Mouse (Mus musculus): ENCODE results near the gene Nfyc.
A peak's percentile ranks its signal among the peaks of the same experiment; 100 is the strongest.

Nfyc gene

DNA sequence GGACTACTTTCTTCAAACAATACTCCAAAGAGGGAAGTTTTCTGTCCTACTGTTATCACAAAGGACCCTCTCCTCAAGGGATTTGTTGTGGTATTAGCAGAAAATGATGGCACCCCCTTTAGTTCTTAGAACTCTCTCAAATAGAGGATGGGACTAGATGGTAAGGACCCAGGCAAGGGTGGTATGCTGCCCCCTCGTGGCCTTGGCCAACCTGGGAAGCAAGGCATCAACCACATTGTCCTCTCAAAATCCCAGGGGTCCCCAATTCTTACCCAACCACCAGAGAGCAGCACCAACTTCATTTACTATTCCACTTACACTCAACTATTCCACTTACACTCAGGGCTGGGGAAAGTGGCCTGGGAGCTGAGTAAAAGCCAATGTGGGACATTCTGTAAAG lies 76.1 kb downstream of the Nfyc start:
- DNase-seq (ENCODE audit: low read depth, low spot score), result no peak

DNA sequence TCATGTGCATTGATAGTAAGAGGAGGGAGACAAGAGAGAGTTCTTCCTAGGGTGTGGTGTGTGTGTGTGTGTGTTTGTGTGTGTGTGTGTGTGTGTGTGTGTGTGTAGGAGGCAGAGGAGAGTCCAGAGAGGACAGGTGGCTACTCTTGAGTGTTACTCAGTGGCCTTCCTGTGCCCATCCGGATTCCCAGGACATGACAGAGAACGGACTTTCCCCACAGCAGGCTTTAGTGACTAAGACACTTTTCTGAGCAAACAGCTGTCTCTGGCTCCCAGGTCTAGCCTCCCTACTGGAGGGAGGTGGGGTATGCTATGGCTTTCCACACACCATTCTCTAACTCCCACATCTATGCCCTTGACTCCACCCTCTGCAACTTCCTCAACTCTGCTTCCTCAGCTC lies 81.8 kb downstream of the Nfyc start:
- no peak for DNase-seq (ENCODE audit: low read depth, low spot score)

DNA sequence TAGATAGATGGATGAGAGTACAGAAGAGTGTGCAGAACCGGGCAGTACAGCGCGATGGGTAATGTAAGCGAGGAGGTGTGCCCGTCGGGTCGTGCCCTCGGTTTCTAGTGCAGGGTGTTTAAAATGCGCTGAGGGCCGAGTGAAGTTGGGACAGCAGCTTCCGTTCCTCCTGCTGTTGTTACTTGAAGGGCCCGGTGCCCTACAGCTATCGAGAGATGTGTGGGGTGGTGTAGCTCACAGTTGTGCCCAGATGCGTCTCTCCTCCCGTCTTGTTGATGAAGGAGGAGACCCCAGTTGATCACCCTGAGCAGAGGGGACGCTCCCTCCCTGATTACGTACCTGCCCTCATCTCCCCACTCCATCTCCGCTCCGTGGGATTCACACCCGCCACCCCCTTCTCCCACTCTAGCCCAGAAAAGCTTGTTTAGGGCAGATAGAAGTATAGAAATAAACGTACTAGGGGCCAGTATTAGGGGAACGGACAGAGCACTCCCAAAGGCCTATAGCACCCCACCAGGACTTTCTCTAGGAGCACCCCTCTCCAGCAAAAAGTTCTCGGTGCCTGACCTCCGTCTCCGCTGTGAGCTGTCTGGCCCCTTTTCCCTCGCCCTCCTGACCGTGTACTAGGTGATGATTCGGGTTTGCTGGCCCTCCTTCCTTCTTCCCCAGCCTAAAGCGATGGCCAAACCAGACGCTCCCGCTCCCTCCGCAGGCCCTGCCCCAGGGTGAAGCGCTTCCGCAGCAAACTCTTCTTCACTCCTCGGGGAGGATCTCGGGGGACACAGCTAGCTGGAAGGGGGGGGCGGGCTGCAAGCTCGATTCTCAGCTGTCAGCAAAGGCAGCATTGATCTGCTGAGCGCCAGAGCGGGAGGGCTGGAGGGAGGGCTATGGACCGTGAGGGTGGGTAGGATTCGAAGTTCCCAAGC lies 83.2 kb downstream of the Nfyc start, which contains the start of gene Kcnq4:
Gene Kcnq4, minus strand, starts transcription at position 672 of the 926 bp plus-strand sequence.
- DNase-seq (ENCODE audit: low read depth, low spot score), result no peak

DNA sequence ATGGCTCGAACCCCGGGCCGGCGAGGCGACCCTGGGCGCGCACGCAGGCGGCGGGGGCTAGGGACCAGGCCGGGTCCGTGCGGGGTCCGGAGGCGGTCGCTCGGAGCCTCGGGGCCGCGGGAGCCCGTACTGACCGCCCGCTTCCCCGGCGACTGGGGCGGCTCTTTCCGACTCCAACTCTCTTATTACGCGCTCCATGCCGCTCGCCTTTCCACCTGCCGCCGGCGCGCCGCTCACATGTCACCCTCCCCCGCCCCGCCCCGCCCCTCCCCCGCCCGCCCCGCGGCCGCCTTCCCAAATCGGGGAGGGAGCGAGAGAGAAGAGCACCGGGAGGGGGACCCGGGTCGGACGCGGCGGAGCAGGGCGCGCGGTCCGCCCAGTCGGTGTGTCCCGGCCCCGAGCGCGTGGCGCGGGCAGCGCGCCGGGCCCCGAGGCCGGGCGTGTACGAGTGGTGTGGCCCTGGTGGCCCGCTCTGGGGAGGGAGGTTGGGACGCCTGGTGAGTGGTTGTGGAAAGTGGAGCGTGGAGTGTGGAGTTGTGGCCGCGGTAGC lies 84.1 kb downstream of the Nfyc start:
- DNase-seq (ENCODE audit: low read depth, low spot score), result no peak

GRCm38 (mm10) chr4:120746552-120747150 lies 84.7 kb downstream of the Nfyc start:
- DNase-seq (ENCODE audit: low read depth, low spot score), result no peak

DNA sequence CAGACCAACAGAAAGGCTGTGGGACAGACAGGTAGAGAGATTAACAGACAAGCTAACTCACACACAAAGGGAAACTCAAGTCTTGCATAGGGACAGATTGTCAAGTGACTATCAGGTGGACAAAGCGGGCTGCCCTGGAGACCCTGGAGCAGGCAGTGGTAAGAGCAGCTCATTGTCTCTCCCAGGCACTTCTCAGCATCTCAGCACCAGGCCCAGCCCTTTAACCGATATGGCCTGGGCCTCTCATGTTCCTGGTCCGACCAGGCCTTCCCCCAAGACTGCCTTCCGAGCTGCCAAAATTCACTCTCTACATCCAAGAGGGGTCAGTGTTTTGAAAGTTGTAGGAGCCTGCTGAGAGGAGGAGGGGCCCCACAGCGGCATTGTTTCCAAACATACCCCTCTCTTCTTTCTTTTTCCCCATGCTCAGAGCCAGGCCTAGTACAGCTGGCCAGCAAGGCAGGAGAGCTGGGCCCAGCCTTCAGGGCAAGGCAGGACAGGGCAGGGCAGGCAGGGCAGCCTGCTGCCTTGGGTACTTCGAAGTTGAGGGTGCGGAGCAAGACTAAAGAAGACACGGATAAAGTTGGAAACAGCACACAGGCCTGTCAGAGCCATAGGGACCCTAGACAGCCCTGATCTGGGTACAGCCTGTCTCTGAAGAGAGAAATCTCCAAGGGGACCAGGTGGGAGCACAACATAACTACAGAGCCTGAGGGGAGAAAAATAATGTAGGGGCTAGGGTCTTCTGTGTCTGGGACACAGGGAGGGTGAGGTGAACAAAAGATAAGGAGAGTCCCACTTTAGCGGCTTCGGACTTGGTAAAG lies 85.4 kb downstream of the Nfyc start:
- DNase-seq (ENCODE audit: low read depth, low spot score), result no peak

GRCm38 (mm10) chr4:120743636-120744035 lies 87.7 kb downstream of the Nfyc start:
- DNase-seq (ENCODE audit: low read depth, low spot score), result no peak

- DNase-seq (ENCODE audit: low read depth, low spot score), result no peak
These were observed 90.1 kb downstream of the Nfyc start for GRCm38 (mm10) chr4:120741303-120741702.

DNA sequence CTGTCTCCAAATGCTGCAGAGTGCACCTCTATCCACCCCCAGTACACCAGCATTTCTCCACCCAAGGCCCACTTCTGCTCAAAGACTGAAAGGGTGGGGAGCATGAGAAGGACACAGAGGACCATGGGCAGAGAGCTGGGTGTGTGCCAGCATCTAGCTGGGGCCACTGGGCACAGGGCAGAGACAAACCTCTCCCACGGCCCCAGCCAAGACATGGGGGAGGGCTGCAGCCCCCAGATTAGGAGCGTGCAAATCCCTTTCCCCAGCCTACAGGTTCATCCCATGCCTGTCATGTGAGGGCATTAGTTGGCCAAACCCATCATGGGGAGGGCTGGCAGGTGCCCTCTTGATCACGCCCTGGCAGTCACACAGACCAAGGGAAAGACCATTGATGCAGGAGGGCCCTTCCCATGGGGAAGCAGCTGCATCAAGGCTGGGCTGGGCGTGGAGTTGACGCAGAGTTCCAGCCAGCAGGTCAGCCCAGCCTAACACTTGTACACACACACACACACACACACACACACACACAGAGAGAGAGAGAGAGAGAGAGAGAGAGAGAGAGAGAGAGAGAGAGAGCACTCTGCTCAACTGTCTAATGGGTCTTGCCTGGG lies 97.3 kb downstream of the Nfyc start:
- DNase-seq (ENCODE audit: low read depth, low spot score), result no peak

- no peak for DNase-seq (ENCODE audit: low read depth, low spot score)
These were observed 98.6 kb downstream of the Nfyc start for GRCm38 (mm10) chr4:120732737-120733136.

- peak; percentile 25 for DNase-seq (ENCODE audit: low read depth, low spot score)
These were observed 100.2 kb downstream of the Nfyc start for GRCm38 (mm10) chr4:120731030-120731644.

DNA sequence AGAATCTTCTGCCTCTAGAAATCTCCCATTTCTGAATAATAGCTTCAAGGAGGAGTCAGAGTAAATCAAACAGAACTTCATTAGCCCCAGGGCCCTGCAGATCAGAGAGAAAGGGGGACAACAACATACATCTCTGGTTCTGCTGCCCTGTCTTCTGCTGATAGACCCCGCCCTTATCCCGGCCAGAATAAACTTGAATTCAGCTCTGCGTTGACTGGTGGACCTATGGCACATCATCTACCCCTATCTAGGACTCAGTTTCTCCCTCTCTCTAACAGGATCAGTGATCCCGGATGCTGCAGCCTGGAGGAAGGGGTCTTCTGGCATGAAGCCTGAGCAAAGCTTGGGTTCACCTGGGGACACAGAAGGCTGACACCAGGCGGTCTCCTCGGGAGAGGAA lies 100.8 kb downstream of the Nfyc start:
- no peak for DNase-seq (ENCODE audit: low read depth, low spot score)

GRCm38 (mm10) chr4:120730146-120730545 lies 101.2 kb downstream of the Nfyc start:
- DNase-seq (ENCODE audit: low read depth, low spot score), result no peak

GRCm38 (mm10) chr4:120729441-120729840 lies 101.9 kb downstream of the Nfyc start:
- DNase-seq (ENCODE audit: low read depth, low spot score), result no peak

GRCm38 (mm10) chr4:120727842-120728241 lies 103.5 kb downstream of the Nfyc start:
- DNase-seq (ENCODE audit: low read depth, low spot score), result no peak

DNA sequence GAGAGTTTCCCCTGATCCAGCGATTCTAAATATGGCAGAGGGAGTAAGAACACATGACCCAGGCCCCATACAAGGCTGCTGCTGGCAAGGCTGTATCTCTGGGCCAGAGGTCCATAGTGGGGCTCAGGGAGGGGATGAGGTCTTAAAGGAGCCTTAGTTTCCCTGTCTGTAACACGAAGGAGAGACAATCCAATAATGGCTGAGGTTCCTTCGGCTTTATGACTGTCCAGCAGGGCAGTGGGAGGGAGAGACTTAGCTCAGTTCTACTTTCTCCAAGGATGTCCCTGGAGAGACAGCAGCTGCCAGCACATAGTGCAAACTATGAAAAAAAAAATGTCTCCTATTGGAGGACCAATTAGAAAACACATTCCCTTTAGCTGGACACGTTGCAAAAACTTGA lies 105.2 kb downstream of the Nfyc start:
- no peak for DNase-seq (ENCODE audit: low read depth, low spot score)

- DNase-seq (ENCODE audit: low read depth, low spot score), result no peak
These were observed 105.8 kb downstream of the Nfyc start for GRCm38 (mm10) chr4:120725516-120726090.

DNA sequence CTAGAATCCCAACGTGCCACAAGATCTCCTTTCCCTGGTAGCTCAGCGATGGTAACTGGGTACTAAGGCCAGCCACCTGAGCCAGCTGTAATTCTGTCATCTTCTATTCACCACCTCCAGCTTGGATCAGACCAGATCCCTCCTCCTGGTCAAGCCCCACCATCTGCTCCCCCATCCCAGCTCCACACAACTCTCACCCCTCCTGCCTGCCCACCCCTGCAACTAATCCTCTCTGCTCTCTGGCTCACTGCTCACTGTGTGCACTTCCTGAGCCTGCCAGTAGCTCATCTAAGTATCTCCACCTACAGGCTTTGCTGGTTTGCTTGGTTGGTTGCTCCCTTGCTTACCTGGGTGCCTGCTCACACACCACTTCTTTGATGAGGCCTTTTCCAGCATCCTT lies 109.8 kb downstream of the Nfyc start:
- DNase-seq (ENCODE audit: low read depth, low spot score), result peak; percentile 16

DNA sequence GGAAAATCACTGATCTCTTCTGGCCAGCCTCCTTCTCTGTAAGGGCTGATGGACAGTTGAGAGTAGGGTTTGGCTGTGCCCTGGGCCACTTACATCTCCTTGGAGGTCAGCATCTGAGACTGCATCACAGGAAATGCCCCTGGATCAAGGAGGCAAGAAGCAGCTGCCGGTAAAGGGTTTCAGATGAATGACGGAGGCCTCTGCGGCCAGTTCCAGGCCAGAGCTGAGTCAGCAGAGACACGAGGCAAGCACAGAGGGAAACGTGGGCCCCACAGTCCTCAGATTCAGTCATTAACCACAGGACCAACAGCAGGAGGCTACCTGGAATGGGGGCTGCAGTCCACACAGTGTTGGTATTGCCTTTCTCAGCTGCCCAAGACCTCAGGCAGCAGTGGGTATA lies 112.2 kb downstream of the Nfyc start:
- no peak for DNase-seq (ENCODE audit: low read depth, low spot score)

GRCm38 (mm10) chr4:120717591-120717990 lies 113.8 kb downstream of the Nfyc start:
- DNase-seq (ENCODE audit: low read depth, low spot score), result no peak

DNA sequence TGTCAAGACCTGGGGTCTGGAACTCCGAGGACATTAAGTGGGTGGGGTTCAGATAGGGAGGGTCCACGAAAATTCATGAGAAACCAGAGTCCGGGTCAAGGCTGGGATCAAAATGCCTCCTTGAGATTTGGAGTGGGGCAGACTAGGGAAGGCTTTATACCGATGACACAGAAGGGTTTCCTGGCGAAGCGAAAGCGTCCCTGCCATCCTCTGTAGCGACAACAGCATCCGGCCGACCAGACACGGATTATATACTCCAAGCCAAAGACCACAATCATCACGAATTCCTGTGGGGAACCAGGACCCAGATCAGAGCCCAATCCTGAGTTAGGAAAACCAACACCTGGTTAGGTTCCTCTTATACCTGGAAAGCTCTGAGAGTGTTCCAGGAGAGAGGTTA lies 114.6 kb downstream of the Nfyc start:
- no peak for DNase-seq (ENCODE audit: low read depth, low spot score)

Data from retina, adult 2 months (tissue).